Mouse (Mus musculus) liver, embryonic 16.5 days (tissue): ENCODE data around the gene Htra2. TPM values are rescaled to one million over a fixed set of nuclear protein-coding genes. Genes with fewer than 3 reads are reported as not detected.
A peak's percentile ranks its signal among the peaks of the same experiment; 100 is the strongest.

ENCODE experiments used
- ATAC-seq: fragments of 200-750 bp; cut with Nextera tagmentation; 2 replicates; pipeline ENCODE4 v1.8.0; 2017; ENCODE audit warnings: low read depth, mild to moderate bottlenecking, moderate number of reproducible peaks, moderate library complexity
- H3K27ac ChIP-seq: fragments of 300-500 bp; sonication (generic); 2 replicates; pipeline ENCODE4 v1.5.1; 2014; ENCODE audit warnings: mild to moderate bottlenecking, low read length
- H3K27me3 ChIP-seq: fragments of 300-500 bp; sonication (generic); 2 replicates; pipeline ENCODE4 v1.6.1; 2014; ENCODE audit warnings: low read depth, low read length, mixed read lengths; ENCODE audit not compliant: control insufficient read depth, insufficient read depth
- H3K36me3 ChIP-seq: fragments of 300-500 bp; sonication (generic); 2 replicates; pipeline ENCODE4 v1.6.1; 2014; ENCODE audit warnings: mild to moderate bottlenecking; ENCODE audit not compliant: control insufficient read depth, insufficient read depth
- H3K4me1 ChIP-seq: fragments of 300-500 bp; sonication (generic); 2 replicates; pipeline ENCODE4 v1.6.1; 2014; ENCODE audit warnings: low read depth, low read length, mixed read lengths; ENCODE audit not compliant: control insufficient read depth
- H3K4me2 ChIP-seq: fragments of 300-500 bp; sonication (generic); 2 replicates; pipeline ENCODE4 v1.6.1; 2014; ENCODE audit warnings: low read depth, low read length, mixed read lengths
- H3K4me3 ChIP-seq: fragments of 300-500 bp; sonication (generic); 2 replicates; pipeline ENCODE4 v1.5.1; 2014; ENCODE audit warnings: low read depth, mild to moderate bottlenecking, low read length
- H3K9ac ChIP-seq: fragments of 300-500 bp; sonication (generic); 2 replicates; pipeline ENCODE4 v1.6.1; 2014; ENCODE audit warnings: low read depth, low read length
- H3K9me3 ChIP-seq: fragments of 300-500 bp; sonication (generic); replicated peaks from 2 replicates; pipeline ENCODE4 v1.6.1; 2016; ENCODE audit warnings: low read length; ENCODE audit not compliant: control insufficient read depth
- whole genome bisulfite sequencing: fragments of 180-500 bp; shearing (Covaris S2); extraction: QIAGEN DNeasy Blood & Tissue Kit; methylation state at CpG from one replicate; pipeline ENCODE4 v1.1.7; 2014; ENCODE audit not compliant: insufficient replicate concordance; 5-methylcytosine and 5-hydroxymethylcytosine counted together
- polyA plus RNA-seq: library from polyadenylated mRNA; unstranded; fragments of >200 nt; fragmentation: Nextera tagmentation; extraction: Ambion mirVana; gene quantifications from 2 replicates; pipeline ENCODE4 v1.2.1, GENCODE M21; 2015

Gene Htra2
- polyA plus RNA-seq, 1 experiment from 2014 or later, result 72.0 TPM

DNA sequence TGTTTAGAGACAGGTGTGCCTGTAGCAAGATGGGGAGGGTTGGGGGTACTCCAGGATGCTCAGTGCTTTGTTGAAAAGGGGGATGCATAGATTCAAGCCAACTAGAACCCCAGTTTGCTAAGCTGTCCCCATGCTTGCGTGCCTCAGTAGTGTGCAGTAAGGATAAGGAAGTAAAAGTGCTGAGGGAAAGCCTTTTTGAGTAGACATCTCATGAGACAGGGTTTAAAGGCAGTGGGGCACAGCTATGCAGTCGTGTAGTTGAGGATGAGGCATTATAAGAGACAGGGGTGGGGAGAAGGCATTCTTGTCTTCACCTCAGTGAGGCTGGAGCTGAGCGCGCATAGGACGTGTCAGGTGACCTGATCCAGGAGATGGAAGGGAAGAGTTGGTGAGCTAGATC, 14.5 kb downstream of the Htra2 start:
- Histone ChIP-seq H3K36me3 (no peaks in the 10 kb centered on the region), H3K9ac (no peak overlapping the region), H3K9me3 (no peaks in the 10 kb centered on the region), H3K4me3 (no peak overlapping the region), H3K4me1 (peaks cover 24% of the 10 kb centered on the region), H3K4me2 (no peak overlapping the region), H3K27me3 (peaks cover 4% of the 10 kb centered on the region), H3K27ac (no peak overlapping the region)
- no peak for ATAC-seq
- 74% methylated on average over 5 of the region's 5 CpGs for WGBS

GRCm38 (mm10) chr6:83038496-83039012, 16.5 kb downstream of the Htra2 start:
- Histone ChIP-seq H3K9ac (peak overlapping the region; percentile 55), H3K27ac (peak overlapping the region; percentile 95), H3K27me3 (peaks cover 7% of the 10 kb centered on the region), H3K4me3 (peak overlapping the region; percentile 41), H3K9me3 (no peaks in the 10 kb centered on the region), H3K4me1 (peaks cover 29% of the 10 kb centered on the region), H3K36me3 (no peaks in the 10 kb centered on the region), H3K4me2 (peak overlapping the region; percentile 69)
- 11% methylated on average over 24 of the region's 24 CpGs for WGBS
- peak; percentile 99 for ATAC-seq

DNA sequence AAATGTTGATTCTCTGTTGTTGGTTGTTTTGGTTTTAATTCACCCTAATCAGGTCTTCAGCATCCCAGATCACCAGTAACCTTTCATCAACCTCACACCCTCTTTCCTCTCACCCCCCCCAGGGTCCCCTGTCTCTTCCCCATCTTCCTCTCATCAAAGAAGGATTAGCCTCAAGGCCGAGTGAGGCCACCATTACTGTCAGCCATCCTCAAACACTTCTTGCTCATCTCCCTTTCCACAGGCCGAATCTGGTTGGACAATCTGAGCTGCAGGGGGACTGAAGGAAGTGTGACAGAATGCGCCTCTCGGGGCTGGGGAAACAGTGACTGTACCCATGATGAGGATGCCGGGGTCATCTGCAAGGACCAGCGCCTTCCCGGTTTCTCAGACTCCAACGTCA, 17.9 kb downstream of the Htra2 start:
- no peaks in the 10 kb centered on the region for H3K9me3 ChIP-seq
- WGBS, result 78% methylated on average over 8 of the region's 8 CpGs
- H3K27ac ChIP-seq, result no peak overlapping the region
- H3K4me3 ChIP-seq, result no peak overlapping the region
- H3K36me3 ChIP-seq, result no peaks in the 10 kb centered on the region
- H3K4me1 ChIP-seq, result peaks cover 36% of the 10 kb centered on the region
- H3K4me2 ChIP-seq, result no peak overlapping the region
- ATAC-seq, result no peak
- peaks cover 7% of the 10 kb centered on the region for H3K27me3 ChIP-seq
- H3K9ac ChIP-seq, result no peak overlapping the region

DNA sequence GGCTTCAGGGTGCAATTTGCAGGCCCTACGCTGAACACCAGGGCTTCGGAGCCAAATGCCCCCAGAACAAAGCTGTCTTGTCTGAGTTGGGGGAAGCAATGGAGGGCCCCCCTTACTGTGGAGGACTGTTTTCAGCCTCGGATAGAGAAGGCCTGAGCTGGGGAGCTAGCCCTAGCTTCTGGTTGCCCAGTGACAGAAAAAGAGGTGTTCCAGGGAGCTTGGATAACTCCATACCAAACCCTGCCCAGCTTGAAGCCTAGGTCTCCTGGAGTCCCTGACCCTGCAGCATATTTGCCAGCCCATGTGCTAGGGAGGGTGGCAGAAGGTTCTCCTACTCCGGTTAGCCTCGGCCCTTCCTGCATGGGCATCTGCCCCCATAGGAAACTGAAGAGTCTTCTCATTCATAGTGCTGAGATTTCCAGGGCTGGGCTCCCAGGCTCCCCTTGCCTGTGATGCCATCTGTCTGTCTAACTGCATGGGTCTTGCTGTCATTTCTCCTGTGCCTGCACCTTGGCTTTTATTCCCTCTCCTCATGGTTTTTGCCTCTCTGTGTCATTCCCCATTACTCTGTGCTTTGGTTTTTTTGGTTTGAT, 20.5 kb downstream of the Htra2 start:
- Histone ChIP-seq H3K4me3 (no peak overlapping the region), H3K27me3 (peaks cover 14% of the 10 kb centered on the region), H3K36me3 (peaks cover 6% of the 10 kb centered on the region; the same call in 1 of the 2 replicates), H3K4me1 (peaks cover 39% of the 10 kb centered on the region), H3K4me2 (no peak overlapping the region), H3K27ac (no peak overlapping the region), H3K9ac (no peak overlapping the region), H3K9me3 (no peaks in the 10 kb centered on the region)
- 64% methylated on average over 5 of the region's 5 CpGs for WGBS
- ATAC-seq, result no peak

DNA sequence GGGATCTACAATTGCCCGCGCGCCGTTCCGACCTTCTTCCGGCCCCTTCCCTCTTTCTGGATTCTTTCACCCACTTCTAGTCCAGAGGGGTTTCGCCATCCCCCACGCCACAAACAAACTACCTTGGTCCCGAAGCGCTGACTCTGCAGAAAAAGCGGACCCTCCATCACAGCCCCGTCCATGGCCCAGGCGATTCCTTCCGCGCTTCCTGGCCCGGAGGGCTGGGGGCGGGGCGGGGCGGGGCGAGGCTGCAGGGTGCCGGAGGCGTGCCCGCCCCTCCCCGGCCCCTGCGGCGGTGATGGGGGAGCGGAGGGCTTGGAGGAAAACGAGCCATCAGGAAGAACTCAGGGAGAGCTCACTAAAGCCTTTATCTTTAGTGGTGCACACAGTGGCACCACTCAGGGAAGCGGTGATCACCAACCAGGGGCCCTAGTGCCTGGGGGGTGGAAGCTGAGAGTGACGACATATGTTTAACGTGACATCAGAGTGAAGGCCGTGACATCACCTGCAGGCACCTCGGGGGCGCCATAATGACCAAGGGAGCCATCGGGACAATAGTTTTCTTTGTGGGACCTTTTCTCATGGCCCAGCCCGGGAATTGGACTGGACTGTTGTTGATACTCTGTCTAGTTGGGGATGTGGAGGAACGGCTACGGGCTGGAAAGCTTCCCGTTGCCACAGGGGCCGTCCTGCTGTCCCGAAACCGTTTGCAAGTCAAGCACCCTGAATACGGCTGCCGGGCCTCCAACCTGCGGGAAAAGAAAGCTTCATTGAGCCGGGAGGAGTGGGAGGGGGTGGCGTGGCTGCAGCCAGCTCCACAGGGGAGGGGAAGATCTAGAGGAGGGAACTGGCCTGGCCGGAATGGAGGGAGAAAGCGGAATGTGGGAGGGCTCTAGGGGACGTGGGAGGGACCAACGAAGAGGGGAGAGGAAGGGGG, 21.6 kb downstream of the Htra2 start, which contains the start of the genes Dok1 and Loxl3:
Gene Dok1 (minus strand): TSS at position 223 of the 937 bp plus-strand sequence.
Gene Loxl3 (plus strand): TSS at position 925 of the 937 bp plus-strand sequence.
- ATAC-seq, result peak; percentile 91
- H3K27me3 ChIP-seq, result peaks cover 14% of the 10 kb centered on the region
- H3K4me2 ChIP-seq, result peak within 1 kb of the TSS; percentile 66
- WGBS, result 2% methylated on average over 51 of the region's 51 CpGs
- peak within 1 kb of the TSS; percentile 78 for H3K4me3 ChIP-seq
- H3K27ac ChIP-seq, result peak within 1 kb of the TSS; percentile 83
- peaks cover 30% of the 10 kb centered on the region for H3K4me1 ChIP-seq
- H3K9ac ChIP-seq, result peak within 1 kb of the TSS; percentile 77
- H3K9me3 ChIP-seq, result no peaks in the 10 kb centered on the region
- H3K36me3 ChIP-seq, result peaks cover 6% of the 10 kb centered on the region; the same call in 1 of the 2 replicates

DNA sequence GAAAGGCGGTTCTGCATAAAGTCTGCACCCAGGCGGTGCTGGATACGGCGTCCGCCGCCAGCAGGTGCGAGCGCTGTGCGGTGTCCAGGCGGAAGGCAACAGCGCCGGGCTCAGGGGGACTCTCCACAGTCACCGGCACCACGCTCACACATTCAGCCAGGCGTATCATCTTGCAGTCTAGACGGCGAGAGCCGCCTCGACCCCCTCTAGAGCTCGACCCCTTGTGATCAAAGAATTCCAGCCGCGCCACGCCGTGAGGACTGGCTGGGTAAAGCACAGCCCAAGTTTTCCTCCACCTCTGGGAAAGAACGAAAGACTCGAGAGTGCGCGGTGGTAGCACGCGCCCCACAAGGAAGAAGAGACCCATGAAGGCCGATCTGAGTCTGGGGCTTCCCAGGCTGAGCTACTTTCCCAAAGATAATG, 22.3 kb downstream of the Htra2 start:
- H3K4me3 ChIP-seq, result peak overlapping the region; percentile 78
- H3K4me2 ChIP-seq, result peak overlapping the region; percentile 66
- H3K9me3 ChIP-seq, result no peaks in the 10 kb centered on the region
- peak overlapping the region; percentile 83 for H3K27ac ChIP-seq
- WGBS, result under 1% methylated on average over 31 of the region's 31 CpGs
- H3K9ac ChIP-seq, result peak overlapping the region; percentile 77
- peaks cover 14% of the 10 kb centered on the region for H3K27me3 ChIP-seq
- peak; percentile 70 for ATAC-seq
- H3K36me3 ChIP-seq, result peaks cover 6% of the 10 kb centered on the region; the same call in 1 of the 2 replicates
- H3K4me1 ChIP-seq, result peaks cover 26% of the 10 kb centered on the region

- peaks cover 14% of the 10 kb centered on the region for H3K27me3 ChIP-seq
- 58% methylated on average over 18 of the region's 18 CpGs for WGBS
- peak overlapping the region; percentile 66 for H3K4me2 ChIP-seq
- H3K9me3 ChIP-seq, result no peaks in the 10 kb centered on the region
- peak overlapping the region; percentile 78 for H3K4me3 ChIP-seq
- ATAC-seq, result no peak
- H3K9ac ChIP-seq, result peak overlapping the region; percentile 77
- H3K27ac ChIP-seq, result peak overlapping the region; percentile 83
- H3K4me1 ChIP-seq, result peaks cover 26% of the 10 kb centered on the region
- H3K36me3 ChIP-seq, result peaks cover 6% of the 10 kb centered on the region; the same call in 1 of the 2 replicates
Measured at GRCm38 (mm10) chr6:83031921-83032590, 23.0 kb downstream of the Htra2 start.

GRCm38 (mm10) chr6:83031111-83031510, 24.0 kb downstream of the Htra2 start:
- ATAC-seq, result no peak
- peaks cover 26% of the 10 kb centered on the region for H3K4me1 ChIP-seq
- H3K36me3 ChIP-seq, result peaks cover 6% of the 10 kb centered on the region; the same call in 1 of the 2 replicates
- 71% methylated on average over 7 of the region's 7 CpGs for WGBS
- H3K9ac ChIP-seq, result no peak overlapping the region
- H3K9me3 ChIP-seq, result no peaks in the 10 kb centered on the region
- no peak overlapping the region for H3K4me2 ChIP-seq
- H3K27me3 ChIP-seq, result peaks cover 14% of the 10 kb centered on the region
- no peak overlapping the region for H3K4me3 ChIP-seq
- H3K27ac ChIP-seq, result no peak overlapping the region
